Mouse (Mus musculus) granulocyte monocyte progenitor cell, adult 5-6 weeks (primary cell): ENCODE results near the gene Vezt. TPM values are rescaled to one million over a fixed set of nuclear protein-coding genes. Genes with fewer than 3 reads are reported as not detected.
A peak's percentile ranks its signal among the peaks of the same experiment; 100 is the strongest.

Experiments
- ATAC-seq: replicated peaks from 2 replicates; pipeline ENCODE4 v1.8.0; 2016; ENCODE audit warnings: mild to moderate bottlenecking, moderate TSS enrichment, inconsistent platforms; ENCODE audit not compliant: poor library complexity, severe bottlenecking
- total RNA-seq, 2 experiments: library from RNA; stranded (forward) in 1 of 2; stranded (reverse) in 1 of 2; fragments of 200-712, 200-1000 nt in 1 of 2; fragments of >200 nt in 1 of 2; fragmentation: Nextera tagmentation in 1 of 2; gene quantifications; 2 replicates each; pipeline ENCODE4 v1.2.3; 2014 to 2017

Gene Vezt
- total RNA-seq, 2 experiments from 2014 or later = 8.4 to 10.4 TPM

GRCm38 (mm10) chr10:93969306-93969705 lies 66.3 kb downstream of the Vezt start:
- ATAC-seq = no peak

- no peak for ATAC-seq
Measured at GRCm38 (mm10) chr10:93967486-93967885, 68.1 kb downstream of the Vezt start.

- no peak for ATAC-seq
Measured at GRCm38 (mm10) chr10:93954023-93954422, 81.6 kb downstream of the Vezt start.

- no peak for ATAC-seq
Measured at GRCm38 (mm10) chr10:93953504-93953903, 82.1 kb downstream of the Vezt start.

- ATAC-seq = no peak
Measured at GRCm38 (mm10) chr10:93950991-93951390, 84.6 kb downstream of the Vezt start.

- peak; percentile 96 for ATAC-seq
Measured at GRCm38 (mm10) chr10:93949921-93950320, 85.7 kb downstream of the Vezt start.

- peak; percentile 58 for ATAC-seq
Measured at GRCm38 (mm10) chr10:93945843-93946499, 89.6 kb downstream of the Vezt start.

- peak; percentile 34 for ATAC-seq
Measured at GRCm38 (mm10) chr10:93945364-93945763, 90.3 kb downstream of the Vezt start.

GRCm38 (mm10) chr10:93944241-93944640 lies 91.4 kb downstream of the Vezt start:
- ATAC-seq = no peak

GRCm38 (mm10) chr10:93940279-93940678 lies 95.3 kb downstream of the Vezt start:
- no peak for ATAC-seq

- no peak for ATAC-seq
Measured at GRCm38 (mm10) chr10:93939676-93940075, 95.9 kb downstream of the Vezt start.

GRCm38 (mm10) chr10:93938844-93939271 lies 96.8 kb downstream of the Vezt start:
- ATAC-seq = no peak

GRCm38 (mm10) chr10:93933980-93934379 lies 101.6 kb downstream of the Vezt start:
- ATAC-seq = no peak

GRCm38 (mm10) chr10:93932861-93933260 lies 102.8 kb downstream of the Vezt start:
- no peak for ATAC-seq

GRCm38 (mm10) chr10:93932020-93932419 lies 103.6 kb downstream of the Vezt start:
- ATAC-seq = no peak

- no peak for ATAC-seq
Measured at GRCm38 (mm10) chr10:93931431-93931830, 104.2 kb downstream of the Vezt start.

- ATAC-seq = no peak
Measured at GRCm38 (mm10) chr10:93930236-93930824, 105.3 kb downstream of the Vezt start.

- ATAC-seq = no peak
Measured at GRCm38 (mm10) chr10:93924666-93925065, 111.0 kb downstream of the Vezt start.

GRCm38 (mm10) chr10:93921160-93921559 lies 114.5 kb downstream of the Vezt start:
- ATAC-seq = no peak

GRCm38 (mm10) chr10:93919227-93919626 lies 116.4 kb downstream of the Vezt start:
- no peak for ATAC-seq

- ATAC-seq = no peak
Measured at GRCm38 (mm10) chr10:93918701-93919100, 116.9 kb downstream of the Vezt start.

GRCm38 (mm10) chr10:93918087-93918486 lies 117.5 kb downstream of the Vezt start:
- ATAC-seq = peak; percentile 61; the same call in 1 of the 2 replicates
